Mouse (Mus musculus) WW6 (cell line): ENCODE data around the gene Gpr65.
"Not testable (repeated sequence)": the region's sequence is repeated elsewhere in the genome, so short reads cannot be mapped to it uniquely, and the experiment has no call there.

ENCODE experiments used
- DNase-seq: peaks from one replicate; pipeline ENCODE4 v3.0.0-alpha.2; 2013; ENCODE audit warnings: low read depth, low spot score

Gene Gpr65

GRCm38 (mm10) chr12:98268441-98269369, at the start of gene Gpr65:
Gene Gpr65, plus strand, starts transcription at chr12:98268635.
- DNase-seq: no peak

- DNase-seq: no peak
Observed at GRCm38 (mm10) chr12:98223286-98223685, 45.1 kb upstream of the Gpr65 start.

GRCm38 (mm10) chr12:98227037-98227436, 41.4 kb upstream of the Gpr65 start:
- DNase-seq: no peak

- DNase-seq: not testable (repeated sequence)
Observed at GRCm38 (mm10) chr12:98238478-98238877, 30.0 kb upstream of the Gpr65 start.

GRCm38 (mm10) chr12:98244161-98244560, 24.3 kb upstream of the Gpr65 start:
- DNase-seq: no peak

GRCm38 (mm10) chr12:98244865-98245264, 23.6 kb upstream of the Gpr65 start:
- no peak for DNase-seq

- no peak for DNase-seq
Observed at GRCm38 (mm10) chr12:98246835-98247234, 21.6 kb upstream of the Gpr65 start.

GRCm38 (mm10) chr12:98249671-98250070, 18.8 kb upstream of the Gpr65 start:
- no peak for DNase-seq

GRCm38 (mm10) chr12:98250327-98250726, 18.1 kb upstream of the Gpr65 start:
- DNase-seq: no peak

- DNase-seq: no peak
Observed at GRCm38 (mm10) chr12:98252417-98252816, 16.0 kb upstream of the Gpr65 start.

- DNase-seq: no peak
Observed at GRCm38 (mm10) chr12:98255373-98255995, 13.0 kb upstream of the Gpr65 start.

GRCm38 (mm10) chr12:98258371-98258844, 10.0 kb upstream of the Gpr65 start:
- no peak for DNase-seq

- DNase-seq: peak; percentile 66
Observed at GRCm38 (mm10) chr12:98258845-98259517, 9.5 kb upstream of the Gpr65 start, which contains the start of gene Galc. Gene Galc, minus strand, starts transcription at chr12:98259459.

GRCm38 (mm10) chr12:98259518-98259852, 8.9 kb upstream of the Gpr65 start:
- DNase-seq: no peak

- no peak for DNase-seq
Observed at GRCm38 (mm10) chr12:98265697-98266096, 2.7 kb upstream of the Gpr65 start.

GRCm38 (mm10) chr12:98269791-98270745, 1.6 kb downstream of the Gpr65 start:
- no peak for DNase-seq

GRCm38 (mm10) chr12:98270810-98271566, 2.6 kb downstream of the Gpr65 start:
- DNase-seq: no peak

- no peak for DNase-seq
Observed at GRCm38 (mm10) chr12:98272433-98272832, 4.0 kb downstream of the Gpr65 start.

- DNase-seq: no peak
Observed at GRCm38 (mm10) chr12:98280530-98280929, 12.1 kb downstream of the Gpr65 start.

- no peak for DNase-seq
Observed at GRCm38 (mm10) chr12:98280996-98281395, 12.6 kb downstream of the Gpr65 start.
